Mouse (Mus musculus) urinary bladder, postnatal 14 days (tissue): ENCODE results near the gene Ticam1.
"Not testable (repeated sequence)": the region's sequence is repeated elsewhere in the genome, so short reads cannot be mapped to it uniquely, and the experiment has no call there.

ENCODE experiments used
- DNase-seq: peaks from one replicate; pipeline ENCODE4 v3.0.0; 2021; ENCODE audit warnings: low spot score

Gene Ticam1

GRCm38 (mm10) chr17:56264020-56264419 is 12.6 kb downstream of the Ticam1 start:
- DNase-seq = peak; percentile 85

GRCm38 (mm10) chr17:56262645-56263094 is 13.9 kb downstream of the Ticam1 start:
- DNase-seq = no peak

GRCm38 (mm10) chr17:56261166-56261565 is 15.4 kb downstream of the Ticam1 start:
- no peak for DNase-seq

- no peak for DNase-seq
Observed at GRCm38 (mm10) chr17:56259301-56260037, 17.1 kb downstream of the Ticam1 start.

- DNase-seq = not testable (repeated sequence)
Observed at GRCm38 (mm10) chr17:56258812-56259211, 17.8 kb downstream of the Ticam1 start.

- DNase-seq = not testable (repeated sequence)
Observed at GRCm38 (mm10) chr17:56258269-56258668, 18.3 kb downstream of the Ticam1 start.

GRCm38 (mm10) chr17:56257181-56257894 is 19.2 kb downstream of the Ticam1 start:
- no peak for DNase-seq

- peak; percentile 92 for DNase-seq
Observed at GRCm38 (mm10) chr17:56256239-56256881, 20.2 kb downstream of the Ticam1 start, which contains the start of gene Fem1a. Gene Fem1a (plus strand): TSS chr17:56256810.

- peak; percentile 99 for DNase-seq
Observed at GRCm38 (mm10) chr17:56255863-56256238, 20.7 kb downstream of the Ticam1 start.

- DNase-seq = peak; percentile 41
Observed at GRCm38 (mm10) chr17:56255429-56255828, 21.2 kb downstream of the Ticam1 start.

GRCm38 (mm10) chr17:56254695-56255094 is 21.9 kb downstream of the Ticam1 start:
- no peak for DNase-seq

- peak; percentile 67 for DNase-seq
Observed at GRCm38 (mm10) chr17:56251136-56251829, 25.3 kb downstream of the Ticam1 start.

- DNase-seq = no peak
Observed at GRCm38 (mm10) chr17:56245608-56246007, 31.0 kb downstream of the Ticam1 start.

- peak; percentile 95 for DNase-seq
Observed at GRCm38 (mm10) chr17:56241541-56242401, 34.8 kb downstream of the Ticam1 start.

GRCm38 (mm10) chr17:56233818-56234469 is 42.6 kb downstream of the Ticam1 start:
- no peak for DNase-seq

GRCm38 (mm10) chr17:56233389-56233788 is 43.2 kb downstream of the Ticam1 start:
- no peak for DNase-seq

- no peak for DNase-seq
Observed at GRCm38 (mm10) chr17:56229943-56230342, 46.6 kb downstream of the Ticam1 start.

- DNase-seq = no peak
Observed at GRCm38 (mm10) chr17:56226566-56226965, 50.0 kb downstream of the Ticam1 start.

- no peak for DNase-seq
Observed at GRCm38 (mm10) chr17:56224916-56225315, 51.7 kb downstream of the Ticam1 start.

GRCm38 (mm10) chr17:56219805-56220204 is 56.8 kb downstream of the Ticam1 start:
- peak; percentile 55 for DNase-seq
